In the genomic region with DNA sequence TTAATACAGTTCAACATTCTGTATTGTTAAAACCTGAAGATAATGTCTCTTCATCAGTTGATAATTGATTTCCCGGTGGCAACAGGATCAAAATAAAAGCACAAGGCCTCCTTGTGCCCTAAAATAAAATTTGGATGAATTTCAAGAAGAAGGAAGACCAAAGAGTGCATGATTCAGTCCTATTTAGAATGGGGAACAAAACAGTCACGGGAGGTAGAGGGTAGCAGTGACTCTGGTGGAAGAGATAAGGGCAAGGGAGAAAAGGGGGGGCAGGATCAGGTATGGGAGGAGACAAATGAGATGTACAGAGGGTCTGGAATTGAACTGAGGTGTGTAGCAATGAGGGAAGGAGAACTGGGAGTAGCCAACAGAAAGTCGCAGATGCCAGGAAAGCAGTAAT, we compare ENCODE assay signal across 50 mouse cellular contexts. TPM values are rescaled to one million over a fixed set of nuclear protein-coding genes. Genes with fewer than 3 reads are reported as not detected.
"Had no signal": no experiment of that assay in that cellular context is flagged by ENCODE, and none has a peak within 500 bp of the region (broad histone marks: within the 10 kb centered on the region; RNA-seq: fewer than 3 reads in every experiment).

No protein-coding gene starts in this region.

- H3K9ac ChIP-seq: heart, embryonic 12.5 days; heart, embryonic 13.5 days; heart, embryonic 15.5 days; hindbrain, embryonic 12.5 days; hindbrain, embryonic 13.5 days; hindbrain, embryonic 14.5 days; hindbrain, embryonic 15.5 days; intestine, embryonic 15.5 days; kidney, embryonic 15.5 days had no signal

- H3K4me3 ChIP-seq: heart, embryonic 12.5 days; heart, embryonic 13.5 days; heart, embryonic 15.5 days; hindbrain, embryonic 10.5 days; hindbrain, embryonic 12.5 days; hindbrain, embryonic 13.5 days; hindbrain, embryonic 15.5 days; intestine, embryonic 15.5 days; kidney, embryonic 15.5 days; layer of hippocampus, adult 2 months; left cerebral cortex, adult 2 months had no signal

- DNase-seq: heart, postnatal 14 days; heart, postnatal 36 days; heart, postnatal 4 days; kidney, adult 11 months; kidney, adult 18-20 months; kidney, adult 2 months; kidney, adult 8-10 months; kidney, adult 9 months; kidney, postnatal 10 days; kidney, postnatal 14 days; kidney, postnatal 25 days; kidney, postnatal 36 days; kidney, postnatal 4 days; layer of hippocampus, adult 9-11 months; layer of hippocampus, postnatal 36 days had no signal

- H3K27ac ChIP-seq: heart, embryonic 13.5 days; heart, embryonic 15.5 days; hindbrain, embryonic 10.5 days; hindbrain, embryonic 12.5 days; hindbrain, embryonic 13.5 days; hindbrain, embryonic 14.5 days; hindbrain, embryonic 15.5 days; hindbrain, postnatal 0 days; intestine, embryonic 15.5 days; kidney, embryonic 15.5 days; kidney, postnatal 0 days; layer of hippocampus, adult 2 months; left cerebral cortex, adult 2 months had no signal

- H3K4me1 ChIP-seq: heart, embryonic 12.5 days; heart, embryonic 13.5 days; heart, embryonic 15.5 days; hindbrain, embryonic 10.5 days; hindbrain, embryonic 12.5 days; hindbrain, embryonic 13.5 days; hindbrain, embryonic 15.5 days; intestine, embryonic 15.5 days; kidney, embryonic 15.5 days had no signal

- H3K4me2 ChIP-seq: heart, embryonic 12.5 days; heart, embryonic 13.5 days; heart, embryonic 15.5 days; hindbrain, embryonic 12.5 days; hindbrain, embryonic 13.5 days; hindbrain, embryonic 14.5 days; hindbrain, embryonic 15.5 days; intestine, embryonic 15.5 days; kidney, embryonic 15.5 days had no signal

- H3K27me3 ChIP-seq: heart, embryonic 12.5 days; heart, embryonic 13.5 days; heart, embryonic 15.5 days; hindbrain, embryonic 12.5 days; hindbrain, embryonic 13.5 days; hindbrain, embryonic 15.5 days; intestine, embryonic 15.5 days; kidney, embryonic 15.5 days had no signal

- H3K36me3 ChIP-seq: heart, embryonic 12.5 days; heart, embryonic 13.5 days; heart, embryonic 15.5 days; hindbrain, embryonic 10.5 days; hindbrain, embryonic 12.5 days; hindbrain, embryonic 13.5 days; hindbrain, embryonic 15.5 days; intestine, embryonic 15.5 days; kidney, embryonic 15.5 days had no signal

- H3K9me3 ChIP-seq: heart, embryonic 15.5 days; hindbrain, embryonic 12.5 days; hindbrain, embryonic 15.5 days; intestine, embryonic 15.5 days; kidney, embryonic 15.5 days had no signal

- ATAC-seq: hindbrain, embryonic 16.5 days; hindbrain, postnatal 0 days; inflammation-experienced regulatory T-cells, adult 6 months; intestine, embryonic 15.5 days; intestine, embryonic 16.5 days; intestine, postnatal 0 days had no signal

RNA-seq across cellular contexts. Expression of gene Gm5039, which starts 9.3 kb away (rescaled TPM):
- total RNA-seq: heart, postnatal 14 days; heart, postnatal 25 days; heart, postnatal 36 days; heart, postnatal 4 days; hematopoietic stem cell, adult 5-6 weeks; hindbrain, postnatal 0 days; layer of hippocampus, adult 18-20 months; layer of hippocampus, adult 2 months; layer of hippocampus, adult 8-10 months; layer of hippocampus, postnatal 10 days; layer of hippocampus, postnatal 14 days; layer of hippocampus, postnatal 25 days; layer of hippocampus, postnatal 36 days; left cerebral cortex, adult 18-20 months; left cerebral cortex, adult 2 months; left cerebral cortex, adult 8-10 months had no signal
- polyA plus RNA-seq: heart, embryonic 12.5 days; heart, embryonic 13.5 days; heart, embryonic 14.5 days; heart, embryonic 15.5 days; heart, embryonic 16.5 days; heart, postnatal 0 days; hindbrain, embryonic 10.5 days; hindbrain, embryonic 11.5 days; hindbrain, embryonic 12.5 days; hindbrain, embryonic 13.5 days; hindbrain, embryonic 14.5 days; hindbrain, embryonic 15.5 days; hindbrain, embryonic 16.5 days; hindbrain, postnatal 0 days; inflammation-experienced regulatory T-cells, adult 6 months; intestine, embryonic 14.5 days; intestine, embryonic 15.5 days; intestine, embryonic 16.5 days; intestine, postnatal 0 days; kidney, adult 2 months; kidney, embryonic 14.5 days; kidney, embryonic 15.5 days; kidney, embryonic 16.5 days; kidney, postnatal 0 days; large intestine, adult 2 months had no signal

RNA-seq across cellular contexts. Expression of gene Gm5662, which starts 40.3 kb away (rescaled TPM):
- total RNA-seq: heart, postnatal 14 days; heart, postnatal 25 days; heart, postnatal 36 days; heart, postnatal 4 days; hematopoietic stem cell, adult 5-6 weeks; hindbrain, postnatal 0 days; layer of hippocampus, adult 18-20 months; layer of hippocampus, adult 2 months; layer of hippocampus, adult 8-10 months; layer of hippocampus, postnatal 10 days; layer of hippocampus, postnatal 14 days; layer of hippocampus, postnatal 25 days; layer of hippocampus, postnatal 36 days; left cerebral cortex, adult 18-20 months; left cerebral cortex, adult 2 months; left cerebral cortex, adult 8-10 months had no signal
- polyA plus RNA-seq: heart, embryonic 12.5 days; heart, embryonic 13.5 days; heart, embryonic 14.5 days; heart, embryonic 15.5 days; heart, embryonic 16.5 days; heart, postnatal 0 days; hindbrain, embryonic 10.5 days; hindbrain, embryonic 11.5 days; hindbrain, embryonic 12.5 days; hindbrain, embryonic 13.5 days; hindbrain, embryonic 14.5 days; hindbrain, embryonic 15.5 days; hindbrain, embryonic 16.5 days; hindbrain, postnatal 0 days; inflammation-experienced regulatory T-cells, adult 6 months; intestine, embryonic 14.5 days; intestine, embryonic 15.5 days; intestine, embryonic 16.5 days; intestine, postnatal 0 days; kidney, adult 2 months; kidney, embryonic 14.5 days; large intestine, adult 2 months had no signal
